24 mouse cellular contexts compared by ENCODE assay signal in the genomic region with DNA sequence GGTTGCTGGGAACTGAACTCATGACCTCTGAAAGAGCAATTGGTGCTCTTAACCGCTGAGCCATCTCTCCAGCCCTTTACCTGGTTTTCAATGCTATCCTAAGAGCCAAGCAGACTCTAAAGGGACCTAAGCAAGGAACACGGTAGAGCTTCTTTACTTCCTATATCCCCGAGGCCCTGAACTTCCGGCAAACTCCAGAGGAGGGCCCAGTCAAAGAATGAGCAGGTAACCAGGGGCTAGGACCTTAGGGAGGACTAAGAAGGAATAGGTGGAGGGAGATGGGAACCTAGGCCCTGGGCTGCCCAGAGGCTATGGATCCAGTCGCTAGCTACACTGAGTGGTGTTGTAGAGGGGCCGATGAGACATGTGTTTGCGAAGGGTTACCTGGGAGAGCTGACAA. TPM values are rescaled to one million over a fixed set of nuclear protein-coding genes. Genes with fewer than 3 reads are reported as not detected.
A peak's percentile ranks its signal among the peaks of the same experiment; 100 is the strongest.
DNase-seq lines count a peak whose midpoint lies in the region; ATAC-seq and TF ChIP-seq lines count a peak whose summit lies in the region.
"Had no signal": no experiment of that assay in that cellular context is flagged by ENCODE, and none has a peak within 500 bp of the region (broad histone marks: within the 10 kb centered on the region; RNA-seq: fewer than 3 reads in every experiment).

No protein-coding gene starts in this region.

- no peak for ATAC-seq in hindbrain, postnatal 0 days
- ATAC-seq: activated CD4-positive, CD25-positive, alpha-beta regulatory T cell, adult 4 months; inflammation-experienced regulatory T-cells, adult 6 months; intestine, postnatal 0 days had no signal

- 0 out of 2 replicates have a peak, but pooled peaks have one; percentile 11 for TF ChIP-seq CTCF in hindbrain, postnatal 0 days (IDR thresholded peaks at IDR 0.05; ENCODE audit: low read depth)
- TF ChIP-seq CTCF in thymus, adult 2 months (IDR thresholded peaks at IDR 0.05; ENCODE audit: borderline replicate concordance, control insufficient read depth, extremely low read depth, insufficient read depth, low read length, poor library complexity), result no peak

- H3K4me1 ChIP-seq in hindbrain, postnatal 0 days (ENCODE audit: insufficient read depth, low read length), result no peaks in the 10 kb centered on the region
- H3K4me1 ChIP-seq in hindbrain, embryonic 10.5 days (replicated peaks), result peaks cover 9% of the 10 kb centered on the region
- H3K4me1 ChIP-seq in thymus, adult 2 months (replicated peaks; ENCODE audit: control insufficient read depth, insufficient read depth, low read length), result no peaks in the 10 kb centered on the region
- H3K4me1 ChIP-seq: forebrain, embryonic 12.5 days had no signal

- H3K9me3 ChIP-seq in hindbrain, postnatal 0 days (ENCODE audit: low read length), result no peaks in the 10 kb centered on the region
- H3K9me3 ChIP-seq in hindbrain, embryonic 10.5 days, result no peaks in the 10 kb centered on the region
- H3K9me3 ChIP-seq: embryonic facial prominence, embryonic 13.5 days; forebrain, embryonic 12.5 days; heart, embryonic 15.5 days; hindbrain, embryonic 15.5 days had no signal

- DNase-seq in hindbrain, postnatal 0 days (ENCODE audit: low spot score), result no peak
- DNase-seq in hindbrain, embryonic 10.5 days (ENCODE audit: low spot score), result no peak
- peak; percentile 31 for DNase-seq in 416B (ENCODE audit: low read depth)
- DNase-seq in R1 (ENCODE audit: low read depth, low spot score), result peak; percentile 85
- DNase-seq in thymus, adult 2 months, result no peak
- no peak for DNase-seq in cerebellum, adult 11-12 months
- no peak for DNase-seq in gastrocnemius, postnatal 36 days
- DNase-seq: adrenal gland, postnatal 14 days; cerebellum, adult 18-20 months; cerebellum, adult 9-11 months; cerebellum, postnatal 36 days; gastrocnemius, postnatal 10 days; heart, adult 2 months had no signal

- intact Hi-C loops in gastrocnemius, postnatal 36 days (cut with DNase I), result loop anchor here (2.0 to 5.0 kb wide), 2 partner anchors 67 to 176 kb away; no protein-coding TSS in a partner anchor

- no peaks in the 10 kb centered on the region for H3K27me3 ChIP-seq in hindbrain, postnatal 0 days (ENCODE audit: insufficient read depth, low read length)
- no peaks in the 10 kb centered on the region for H3K27me3 ChIP-seq in hindbrain, embryonic 10.5 days (ENCODE audit: insufficient read depth, poor library complexity, severe bottlenecking)
- no peaks in the 10 kb centered on the region for H3K27me3 ChIP-seq in thymus, adult 2 months (ENCODE audit: control insufficient read depth, insufficient read depth, low read length)
- H3K27me3 ChIP-seq: embryonic facial prominence, embryonic 13.5 days; forebrain, embryonic 12.5 days; heart, embryonic 15.5 days; hindbrain, embryonic 15.5 days had no signal

- 79% methylated on average over 7 of the region's 7 CpGs for WGBS in hindbrain, postnatal 0 days
- WGBS in hindbrain, embryonic 10.5 days, result 83% methylated on average over 7 of the region's 7 CpGs
- 92% methylated on average over 7 of the region's 7 CpGs for WGBS in thymus, adult 2 months

- no peak overlapping the region for H3K4me3 ChIP-seq in hindbrain, postnatal 0 days (ENCODE audit: low read length)
- H3K4me3 ChIP-seq in hindbrain, embryonic 10.5 days, result no peak overlapping the region
- H3K4me3 ChIP-seq in thymus, adult 2 months (ENCODE audit: control insufficient read depth, insufficient read depth, low read length), result no peak overlapping the region
- H3K4me3 ChIP-seq: embryonic facial prominence, embryonic 13.5 days; forebrain, embryonic 12.5 days; heart, adult 2 months; heart, embryonic 15.5 days; hindbrain, embryonic 15.5 days had no signal

- TF ChIP-seq POLR2A in thymus, adult 2 months (IDR thresholded peaks at IDR 0.05; ENCODE audit: control insufficient read depth, extremely low read depth, insufficient read depth, low read length, poor library complexity), result no peak

- no peak overlapping the region for H3K9ac ChIP-seq in hindbrain, postnatal 0 days (replicated peaks; ENCODE audit: low read length)
- H3K9ac ChIP-seq: heart, embryonic 15.5 days; hindbrain, embryonic 15.5 days had no signal

- H3K4me2 ChIP-seq in hindbrain, postnatal 0 days (ENCODE audit: low read depth, low read length), result no peak overlapping the region
- H3K4me2 ChIP-seq: hindbrain, embryonic 15.5 days had no signal

- H3K36me3 ChIP-seq in hindbrain, postnatal 0 days (ENCODE audit: insufficient read depth, low read length), result no peaks in the 10 kb centered on the region
- H3K36me3 ChIP-seq in hindbrain, embryonic 10.5 days, result no peaks in the 10 kb centered on the region
- no peaks in the 10 kb centered on the region for H3K36me3 ChIP-seq in thymus, adult 2 months (ENCODE audit: control insufficient read depth, insufficient read depth, low read length)
- H3K36me3 ChIP-seq: embryonic facial prominence, embryonic 13.5 days; forebrain, embryonic 12.5 days; heart, embryonic 15.5 days; hindbrain, embryonic 15.5 days had no signal

- no peak overlapping the region for H3K27ac ChIP-seq in hindbrain, postnatal 0 days
- no peak overlapping the region for H3K27ac ChIP-seq in hindbrain, embryonic 10.5 days
- no peak overlapping the region for H3K27ac ChIP-seq in thymus, adult 2 months (ENCODE audit: control insufficient read depth, insufficient read depth, low read length)
- H3K27ac ChIP-seq: forebrain, embryonic 12.5 days; heart, adult 2 months; heart, embryonic 15.5 days; hindbrain, embryonic 15.5 days had no signal

RNA-seq across cellular contexts. Expression of gene Aqp7, which starts 3.8 kb away (rescaled TPM):
- total RNA-seq in hindbrain, postnatal 0 days (2014; rRNA removed), result not detected in 2 replicates
- 0.06 TPM in 1 of 2 replicates, not detected in the other for polyA plus RNA-seq in hindbrain, postnatal 0 days (2015; fragmentation: Nextera tagmentation; extraction: Ambion mirVana)
- polyA plus RNA-seq in hindbrain, embryonic 10.5 days (2016; fragmentation: Nextera tagmentation; extraction: Ambion mirVana), result 0.12 TPM in 1 of 2 replicates, not detected in the other
- 5.3 and 5.5 TPM in 2 replicates for polyA plus RNA-seq in thymus, adult 2 months (2012; rRNA removed)
- total RNA-seq in gastrocnemius, postnatal 36 days (2021), result 10 to 100 TPM; 10.5 to 10.8 TPM
- polyA plus RNA-seq: forebrain, embryonic 12.5 days; forebrain, embryonic 16.5 days; hindbrain, embryonic 11.5 days; hindbrain, embryonic 15.5 days had no signal

RNA-seq across cellular contexts. Expression of gene Aqp3, which starts 46.2 kb away (rescaled TPM):
- total RNA-seq in hindbrain, postnatal 0 days (2014; rRNA removed), result 0.16 and 0.65 TPM in 2 replicates
- 0.19 and 0.29 TPM in 2 replicates for polyA plus RNA-seq in hindbrain, postnatal 0 days (2015; fragmentation: Nextera tagmentation; extraction: Ambion mirVana)
- 3.1 and 5.0 TPM in 2 replicates for polyA plus RNA-seq in hindbrain, embryonic 10.5 days (2016; fragmentation: Nextera tagmentation; extraction: Ambion mirVana)
- 18.8 and 21.1 TPM in 2 replicates for polyA plus RNA-seq in thymus, adult 2 months (2012; rRNA removed)
- total RNA-seq in gastrocnemius, postnatal 36 days (2021), result not detected
- total RNA-seq: adrenal gland, adult 18-20 months; adrenal gland, postnatal 14 days; gastrocnemius, postnatal 10 days; heart, adult 2 months; heart, postnatal 25 days had no signal

Comparison
In these comparisons a context has a peak if more than half of its experiments do, and no peak if none do; other contexts are left out.
1. DNase-seq: peak in 416B (single experiment) and R1 (single experiment); none in hindbrain, postnatal 0 days (single experiment), hindbrain, embryonic 10.5 days (single experiment), thymus, adult 2 months (single experiment), cerebellum, adult 11-12 months (single experiment) and gastrocnemius, postnatal 36 days (0 of 2).